Mouse (Mus musculus): ENCODE measurements around the gene Myh14.

DNA sequence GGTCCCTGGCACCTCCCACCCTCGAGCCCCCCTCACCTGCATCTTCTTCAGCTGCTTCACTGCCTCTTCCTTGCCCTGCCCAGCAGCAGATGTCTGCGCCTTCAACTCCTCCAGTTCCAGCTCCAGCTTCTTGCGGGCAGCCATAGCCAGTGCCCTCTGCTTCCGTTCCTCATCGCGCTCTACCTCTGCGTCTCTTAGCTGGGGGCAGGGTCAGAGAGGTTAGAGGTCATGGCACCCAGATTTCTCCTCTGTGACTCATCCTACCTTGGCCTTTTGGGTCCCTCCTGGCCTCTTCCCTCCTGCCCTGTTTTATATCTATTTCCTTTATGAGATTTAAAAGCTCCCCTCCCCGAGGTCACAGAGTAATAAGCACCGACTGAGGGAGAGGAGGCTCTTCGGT, 55.3 kb downstream of the Myh14 start:
- TF ChIP-seq CTCF (IDR thresholded peaks at IDR 0.05; ENCODE audit: low read depth) = no peak
- no peak for TF ChIP-seq EP300 (optimal IDR thresholded peaks at IDR 0.05)
